Mouse (Mus musculus) retina, adult 2 months (tissue): Measurements from ENCODE around the gene Gm19426.
"Not testable (repeated sequence)": the region's sequence is repeated elsewhere in the genome, so short reads cannot be mapped to it uniquely, and the experiment has no call there.

Experiments
- DNase-seq: peaks from one replicate; pipeline ENCODE4 v3.0.0-alpha.2; 2012; ENCODE audit warnings: low read depth, low spot score

The Gm19426 gene

DNA sequence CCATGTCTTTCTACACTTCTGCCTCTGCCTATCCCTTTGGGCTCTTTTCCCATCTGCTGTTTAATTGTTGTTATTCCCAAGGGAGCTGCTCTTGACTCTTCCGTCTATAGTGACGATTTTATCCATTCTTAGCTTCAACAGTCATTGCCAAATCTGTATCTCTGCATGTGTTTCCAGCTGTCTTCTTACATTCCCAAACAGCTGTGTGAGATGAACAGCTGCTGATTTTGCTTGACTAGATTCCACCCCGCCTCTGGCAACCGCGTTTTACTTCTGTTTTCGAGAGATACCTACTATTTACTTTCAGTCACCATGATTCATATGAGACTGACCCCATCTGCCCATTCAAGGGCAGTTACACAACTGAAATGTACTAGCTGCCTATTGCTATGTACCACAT is 6.7 kb upstream of the Gm19426 start:
- DNase-seq, result no peak

DNA sequence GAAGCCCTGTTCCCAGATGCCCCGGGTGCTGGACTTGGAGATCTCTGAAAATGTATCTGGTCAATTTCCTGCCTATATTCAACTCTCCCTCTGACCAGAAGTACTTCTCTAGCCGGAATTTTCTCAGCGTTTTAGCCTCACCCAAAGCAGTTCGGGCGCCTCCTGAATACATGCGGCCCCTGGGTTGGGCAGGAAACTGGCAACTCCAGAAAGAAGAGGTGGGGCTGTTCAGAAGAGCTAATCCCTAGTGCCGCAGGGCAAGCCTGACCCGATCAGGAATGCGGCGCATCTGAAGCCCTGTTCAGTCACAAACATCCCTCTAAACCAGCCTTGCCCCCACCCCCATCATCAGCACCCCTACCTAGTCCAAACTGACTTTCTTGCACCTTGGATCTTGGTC is 671 bp upstream of the Gm19426 start:
- DNase-seq, result no peak

DNA sequence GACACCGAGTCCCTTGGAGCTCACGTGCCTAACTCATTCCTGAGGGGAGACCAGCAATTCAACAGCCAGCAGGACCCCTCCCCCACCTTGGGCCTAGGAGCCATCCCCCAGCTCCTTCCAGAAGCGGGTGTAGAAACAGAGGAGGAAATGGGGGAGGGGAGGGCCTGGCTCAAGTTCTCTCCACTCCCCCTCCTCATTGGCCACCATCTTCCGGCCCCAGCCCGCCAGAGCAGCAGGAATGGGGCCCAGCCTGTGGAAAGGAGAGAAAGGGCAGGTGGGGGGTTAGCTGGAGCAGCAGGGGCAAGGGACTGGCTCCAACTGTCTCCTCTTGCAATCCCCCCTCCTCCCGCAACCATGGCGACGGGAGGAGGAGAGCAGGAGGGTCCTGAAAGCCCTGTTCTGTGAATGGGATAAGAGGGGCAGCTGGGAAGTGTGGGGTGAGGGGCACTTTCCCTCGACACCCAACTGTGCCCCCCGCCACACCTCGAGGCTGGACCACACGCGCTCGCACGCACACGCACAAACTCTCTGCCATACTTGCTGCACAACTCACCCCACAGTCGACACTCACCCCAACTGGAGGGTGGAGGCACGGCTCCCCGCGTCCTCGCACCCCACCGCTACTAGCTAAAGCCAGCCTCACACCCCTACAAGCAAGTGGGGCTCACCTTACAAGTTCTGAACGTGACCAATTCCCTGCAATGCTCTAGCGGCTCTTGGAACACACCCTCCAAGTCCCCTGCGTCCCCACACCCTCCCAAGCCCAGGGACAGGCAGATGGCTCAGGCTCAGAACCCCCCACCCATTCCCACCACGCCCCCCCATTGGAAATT is 788 bp downstream of the Gm19426 start:
- DNase-seq, result no peak

DNA sequence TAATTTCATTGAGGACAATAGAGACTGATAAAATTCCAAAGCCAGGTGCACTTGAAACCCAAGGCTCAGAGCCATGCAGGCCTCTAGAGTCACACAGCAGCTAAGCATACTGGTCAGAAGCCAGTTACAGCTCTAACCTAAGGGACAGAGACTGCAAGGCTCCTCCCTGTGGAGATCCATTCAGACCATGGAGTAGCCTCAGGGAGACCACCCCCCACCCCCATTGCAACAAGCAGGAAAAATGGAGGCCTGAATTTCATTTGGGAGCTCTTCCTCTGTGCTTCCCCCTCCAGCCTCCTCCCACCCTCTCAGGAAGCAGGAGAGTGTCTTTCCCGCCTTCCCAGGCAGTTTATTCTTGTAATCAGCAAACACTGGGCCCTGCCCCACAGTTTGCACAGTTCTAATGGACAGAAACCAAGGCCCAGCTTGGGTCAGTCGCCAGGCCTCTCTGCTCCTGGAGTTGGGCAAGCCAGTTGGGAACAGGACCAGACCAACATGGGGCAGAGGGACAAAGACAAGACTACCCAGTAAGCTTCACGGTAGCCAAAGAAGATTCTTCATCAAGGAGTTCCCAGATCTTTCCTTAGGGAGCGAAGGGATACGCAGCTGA is 1.5 kb downstream of the Gm19426 start:
- DNase-seq, result no peak

DNA sequence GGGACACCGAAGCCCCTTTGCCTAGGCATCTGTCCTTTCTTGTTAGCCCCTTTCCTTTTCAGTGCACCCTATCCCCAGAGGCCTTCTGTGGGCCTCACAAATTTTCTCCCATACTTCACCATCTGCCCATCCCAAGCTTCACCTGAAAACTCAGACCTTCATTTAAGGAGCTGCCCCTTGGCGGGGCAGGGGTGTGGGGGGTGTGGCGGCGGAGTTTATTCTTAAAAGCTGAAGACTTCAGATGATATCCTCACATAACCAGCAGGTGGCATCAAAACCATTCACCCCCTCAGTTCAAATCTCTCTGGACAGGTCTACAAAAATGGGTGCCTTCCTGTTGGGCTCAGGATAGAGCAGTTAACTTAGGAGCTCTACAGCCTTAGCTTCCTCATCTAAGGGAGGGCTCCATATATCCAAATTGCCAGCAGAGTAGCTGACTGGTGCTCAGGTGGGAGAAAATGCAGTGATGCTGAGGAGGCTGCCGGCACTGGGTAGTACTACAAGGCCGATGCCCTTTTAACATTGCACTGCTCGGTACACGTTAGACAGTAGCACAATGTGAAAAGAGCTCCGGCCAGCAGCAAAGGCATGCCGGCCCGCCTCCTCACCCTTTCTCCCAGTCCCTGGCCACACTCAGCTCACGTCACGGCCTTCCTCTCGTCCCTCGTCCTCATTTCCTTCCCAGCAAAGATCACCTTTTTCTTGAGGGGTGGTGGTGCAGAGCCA is 2.7 kb downstream of the Gm19426 start:
- no peak for DNase-seq

GRCm38 (mm10) chr2:84738271-84738911 is 5.1 kb downstream of the Gm19426 start:
- DNase-seq, result no peak

DNA sequence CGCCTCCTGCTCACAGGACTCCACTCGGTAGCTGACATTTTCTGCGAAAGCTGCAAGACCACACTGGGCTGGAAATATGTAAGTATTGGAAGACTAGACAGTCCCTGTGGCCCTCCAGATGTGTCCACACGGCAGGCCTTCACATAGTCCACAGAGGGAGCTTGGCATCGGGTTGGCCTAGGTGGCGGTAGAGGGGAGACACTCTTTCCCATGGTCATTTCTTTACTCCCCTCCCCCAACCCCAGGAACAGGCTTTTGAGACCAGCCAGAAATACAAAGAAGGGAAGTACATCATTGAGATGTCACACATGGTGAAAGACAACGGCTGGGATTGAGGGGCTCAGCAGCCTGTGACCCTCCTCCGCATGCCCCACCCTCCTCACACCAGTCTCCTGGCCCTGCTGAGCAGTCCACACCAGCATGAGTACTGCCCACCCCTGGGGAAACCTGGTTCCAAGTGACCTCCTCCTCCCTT is 6.0 kb downstream of the Gm19426 start:
- no peak for DNase-seq

DNA sequence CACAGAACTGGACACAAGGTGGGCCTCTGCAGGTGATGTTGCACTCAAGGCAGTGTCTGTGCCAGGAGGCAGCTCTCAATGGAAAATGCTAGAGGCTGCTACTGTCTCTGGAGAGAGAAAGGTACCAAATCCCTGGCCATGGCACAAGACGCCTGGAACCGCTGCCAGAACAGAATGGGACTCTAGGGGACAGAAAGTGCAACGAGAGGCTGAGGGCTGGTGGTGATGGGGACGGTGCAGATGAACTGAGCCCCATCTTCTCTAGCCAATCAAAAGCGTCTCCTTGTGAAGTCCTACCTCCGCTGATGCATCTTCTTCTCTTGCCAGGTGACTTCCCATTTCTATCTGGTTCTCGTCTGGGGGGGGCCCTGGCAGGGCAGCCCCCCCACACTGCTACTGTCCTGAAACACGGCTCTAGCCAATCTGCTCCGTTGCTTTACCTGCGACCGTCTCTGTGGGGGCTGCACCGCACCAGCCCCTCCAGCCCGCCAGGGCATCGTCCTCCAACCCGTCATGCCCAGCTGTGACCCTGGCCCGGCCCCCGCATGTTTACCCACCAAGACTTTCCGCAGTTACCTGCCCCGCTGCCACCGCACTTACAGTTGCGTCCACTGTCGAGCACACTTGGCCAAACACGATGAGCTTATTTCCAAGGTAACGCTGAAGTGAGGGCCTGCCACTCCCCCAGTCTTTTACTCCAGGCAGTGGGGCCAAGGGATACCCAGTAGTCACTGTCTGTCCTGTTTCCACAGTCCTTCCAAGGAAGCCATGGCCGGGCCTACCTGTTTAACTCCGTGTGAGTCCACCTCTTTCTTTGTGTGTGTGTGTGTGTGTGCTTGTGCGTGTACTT is 6.9 kb downstream of the Gm19426 start:
- no peak for DNase-seq

- no peak for DNase-seq
These were observed 8.0 kb downstream of the Gm19426 start for GRCm38 (mm10) chr2:84735346-84735920.

- DNase-seq, result no peak
These were observed 8.5 kb downstream of the Gm19426 start for GRCm38 (mm10) chr2:84734919-84735318.

- no peak for DNase-seq
These were observed 9.0 kb downstream of the Gm19426 start for GRCm38 (mm10) chr2:84734351-84734864.

- no peak for DNase-seq
These were observed 9.7 kb downstream of the Gm19426 start, which contains the start of gene Ypel4 for GRCm38 (mm10) chr2:84733579-84734300. Ypel4 (plus strand) TSS chr2:84734058.

DNA sequence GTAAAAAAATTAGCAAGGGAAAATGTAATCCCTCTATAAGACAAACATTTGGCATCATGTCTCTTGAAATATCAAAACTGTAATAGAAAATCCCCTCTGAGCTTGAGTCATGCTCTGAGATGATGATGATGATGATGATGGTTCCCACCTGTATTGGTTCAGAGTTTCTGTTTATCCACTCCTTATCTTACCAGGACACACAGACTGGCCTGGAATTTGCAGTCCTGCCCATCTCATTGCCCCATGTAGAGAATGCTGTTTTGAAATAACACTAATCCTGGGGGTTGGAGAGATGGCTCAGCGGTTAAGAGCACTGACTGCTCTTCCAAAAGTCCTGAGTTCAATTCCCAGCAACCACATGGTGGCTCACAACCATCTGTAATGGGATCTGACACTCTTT is 11.1 kb downstream of the Gm19426 start:
- no peak for DNase-seq

DNA sequence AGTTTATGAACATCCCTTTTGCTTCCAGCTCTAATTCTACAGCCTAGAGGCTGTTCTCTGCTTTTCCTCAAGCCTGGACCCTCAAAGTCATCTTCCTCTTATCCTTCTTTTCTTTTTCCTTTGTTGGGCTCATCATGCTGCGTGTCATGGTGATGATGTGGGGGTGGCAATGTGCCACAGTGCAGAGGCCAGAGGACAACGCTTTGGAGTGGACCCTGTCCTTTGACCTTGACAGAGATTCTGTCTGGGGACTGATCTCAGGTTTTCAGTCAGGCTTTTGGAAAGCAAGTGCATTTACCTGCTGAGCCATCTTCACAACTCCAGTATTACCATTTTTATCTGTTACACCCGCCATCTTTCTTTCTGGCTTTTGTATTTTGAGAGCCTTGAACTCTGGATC is 12.2 kb downstream of the Gm19426 start:
- no peak for DNase-seq

DNA sequence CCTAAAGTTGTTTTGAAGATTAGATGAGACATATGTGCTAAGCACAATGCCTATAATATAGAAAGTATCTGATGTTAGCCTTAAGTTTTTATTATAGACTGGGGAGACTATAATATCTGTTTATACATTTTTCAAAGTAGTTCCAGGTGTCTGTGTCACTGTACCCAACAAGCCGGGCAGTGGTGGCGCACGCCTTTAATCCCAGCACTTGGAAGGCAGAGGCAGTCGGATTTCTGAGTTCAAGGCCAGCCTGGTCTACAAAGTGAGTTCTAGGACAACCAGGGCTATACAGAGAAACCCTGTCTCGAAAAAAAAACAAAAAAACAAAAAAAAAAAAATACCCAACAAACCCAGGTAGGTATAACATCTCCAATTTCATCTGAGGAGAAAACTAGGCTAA is 15.3 kb downstream of the Gm19426 start:
- DNase-seq, result not testable (repeated sequence)

DNA sequence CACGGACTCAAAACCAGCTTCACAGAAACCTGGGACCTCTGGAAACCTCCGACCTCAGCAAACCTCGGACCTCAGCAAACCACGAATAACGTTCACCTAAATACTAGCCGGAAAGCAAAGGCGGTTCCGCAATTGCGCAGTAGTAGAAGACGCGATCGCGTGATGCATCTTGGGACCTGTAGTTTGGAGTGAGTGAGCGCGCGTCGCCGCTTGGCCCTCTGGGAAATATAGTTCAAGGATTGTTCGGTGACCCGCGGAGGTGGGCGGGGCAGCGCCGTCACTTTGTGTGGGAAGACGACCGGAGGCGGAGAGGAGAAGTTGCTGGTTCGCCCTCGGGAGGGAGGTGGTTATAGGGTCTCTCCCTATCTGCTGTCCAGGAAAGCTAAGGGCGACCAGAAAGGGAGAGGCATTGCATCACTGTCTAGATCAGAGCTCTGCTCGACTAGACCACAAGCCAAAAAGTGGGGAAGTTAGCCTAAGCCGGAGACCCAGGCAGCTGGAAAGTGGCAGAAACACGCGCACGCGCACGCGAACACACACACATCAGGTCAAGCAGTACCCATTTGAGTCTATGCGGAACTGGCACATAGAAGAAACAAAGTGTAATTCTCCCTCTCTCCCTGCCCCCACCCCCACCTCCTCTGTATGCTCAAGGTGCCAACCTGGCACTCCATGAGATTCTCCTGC is 16.1 kb downstream of the Gm19426 start, which contains the start of gene Clp1:
Gene Clp1, minus strand, starts transcription at position 179 of the 687 bp plus-strand sequence.
- DNase-seq, result peak; percentile 91

DNA sequence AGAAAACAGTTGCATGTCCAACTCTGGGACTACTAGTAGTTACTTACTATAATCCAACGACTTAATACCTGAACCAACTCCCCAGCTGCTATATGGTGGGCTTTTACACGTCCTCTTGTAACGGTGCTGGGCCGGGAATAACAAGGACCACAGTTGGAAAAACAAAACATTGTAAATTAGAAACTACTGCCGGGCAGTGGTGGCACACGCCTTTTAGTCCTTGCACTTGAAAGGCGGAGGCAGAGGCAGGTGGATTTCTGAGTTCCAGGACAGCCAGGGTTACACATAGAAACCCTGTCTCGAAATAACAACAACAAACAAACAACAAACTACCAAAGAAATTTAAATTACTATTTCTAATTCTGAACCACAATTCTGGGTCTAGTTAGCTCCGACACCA is 16.7 kb downstream of the Gm19426 start:
- DNase-seq, result no peak

- no peak for DNase-seq
These were observed 17.7 kb downstream of the Gm19426 start for GRCm38 (mm10) chr2:84725770-84726169.

- DNase-seq, result no peak
These were observed 19.6 kb downstream of the Gm19426 start for GRCm38 (mm10) chr2:84723856-84724255.
